Mouse (Mus musculus) embryonic stem cell, embryonic (primary cell): Measurements from ENCODE around the gene Fis1.

Experiments
- CTCF ChIA-PET, 4 experiments: fragments of 300-600 bp in 2 of 4; fragments of 350-600 bp in 2 of 4; sonication (Branson Sonifier 250); formaldehyde crosslinking; loops; one replicate each; lab custom pipeline; 2022; ENCODE audit warnings: inconsistent platforms in 2 of 4; lab: Charles Lee
- POLR2A ChIA-PET, 4 experiments: fragments of 300-600 bp in 2 of 4; fragments of 350-600 bp in 2 of 4; sonication (Branson Sonifier 250); formaldehyde crosslinking; loops; one replicate each; lab custom pipeline; 2022; ENCODE audit warnings: antibody characterized with exemption in 4 of 4, inconsistent platforms in 1 of 4; lab: Charles Lee

Gene Fis1

DNA sequence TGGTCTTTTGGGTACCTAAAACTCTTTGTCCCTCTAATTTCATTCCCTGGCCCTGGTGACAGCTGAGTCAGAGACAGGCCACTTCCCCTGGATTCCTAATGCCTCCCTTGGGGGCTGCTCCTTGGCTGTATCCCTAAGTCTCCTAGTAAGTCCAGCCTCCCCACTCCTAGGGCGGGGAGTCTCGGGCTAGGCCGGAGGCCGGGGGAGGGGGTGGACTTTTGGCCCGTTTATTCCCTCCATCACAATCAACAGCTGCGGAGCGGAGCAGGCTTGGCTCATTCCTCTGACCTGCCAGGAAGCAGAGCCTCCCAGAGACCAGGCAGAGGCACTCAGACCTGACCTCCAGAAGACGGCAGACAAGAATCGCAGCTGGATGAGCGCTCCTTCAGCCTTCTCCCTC lies 14.5 kb downstream of the Fis1 start:
- ChIA-PET POLR2A (interaction anchor here in 2 of 4 experiments (0.7 to 43.5 kb wide), 7 partner anchors 1 to 62 kb away, joined by 3 to 1492 read pairs (median 3); partner anchors contain the start of genes Fis1 (in 2 of the 2) and Cldn15 (in 1 of the 2)), CTCF (interaction anchor here (0.5 to 7.4 kb wide), 13 partner anchors 13 to 155 kb away, joined by 3 to 59 read pairs (median 3); partner anchors contain the start of genes Plod3 (in 1 of the 4) and Znhit1 (in 1 of the 4))

DNA sequence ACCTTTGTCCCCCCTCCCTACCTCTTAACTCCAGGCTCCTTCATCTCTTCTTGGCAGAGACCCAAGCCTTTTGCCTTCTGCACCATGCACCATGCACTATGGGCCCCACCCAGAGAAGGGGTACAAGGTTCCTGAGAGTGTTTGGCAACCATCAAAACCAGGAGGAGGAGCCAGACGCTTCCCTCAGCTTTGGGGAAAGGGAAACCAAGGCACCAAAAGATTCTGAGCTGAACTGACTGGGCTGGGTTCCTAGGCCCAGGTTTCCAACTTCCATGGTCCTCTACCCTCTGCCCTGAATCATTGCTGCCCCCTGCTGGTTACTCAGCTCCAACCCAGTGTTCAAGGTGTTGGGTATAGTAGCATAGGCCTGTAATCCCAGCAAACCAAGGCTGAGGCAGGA lies 17.6 kb downstream of the Fis1 start:
- ChIA-PET CTCF (interaction anchor here (0.5 to 7.4 kb wide), 50 partner anchors 8 to 795 kb away, joined by 3 to 59 read pairs (median 5); partner anchors contain the start of genes Fis1 (in 2 of the 4), Plod3 (in 2 of the 4) and Ift22 (in 1 of the 4)), POLR2A (interaction anchor here (0.5 to 38.8 kb wide), 15 partner anchors 8 to 347 kb away, joined by 3 to 1492 read pairs (median 5); partner anchors contain the start of genes Fis1 (in 2 of the 4), Cldn15 (in 1 of the 4), Plod3 (in 1 of the 4) and Znhit1 (in 1 of the 4))

DNA sequence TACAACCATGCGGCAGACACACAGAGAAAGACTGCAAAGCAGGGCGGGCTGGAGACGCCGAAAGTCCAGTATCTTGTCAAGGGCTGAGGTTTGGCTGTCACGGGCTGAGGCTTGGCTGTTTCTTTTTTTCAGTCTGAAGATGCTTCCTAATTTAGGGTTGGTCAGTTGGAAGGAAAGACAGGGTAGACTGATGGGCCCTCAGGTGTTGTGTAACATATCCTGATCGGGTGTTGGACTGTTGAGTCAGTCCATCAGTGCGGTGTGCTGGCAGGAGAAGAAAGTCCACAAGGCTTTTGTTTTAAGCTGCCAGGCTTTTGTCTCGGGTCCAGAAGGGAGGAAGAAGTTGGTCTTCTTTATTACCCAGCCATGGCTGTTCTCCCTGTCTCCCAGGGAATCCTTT lies 20.6 kb downstream of the Fis1 start:
- ChIA-PET CTCF (interaction anchor here in 2 of 4 experiments (0.6 to 1.5 kb wide), 4 partner anchors 9 to 108 kb away, joined by 3 to 6 read pairs (median 4); no protein-coding TSS in a partner anchor), POLR2A (interaction anchor here in 3 of 4 experiments (0.7 to 38.8 kb wide), 3 partner anchors 27 to 51 kb away, joined by 3 to 1492 read pairs (median 3); partner anchors contain the start of genes Cldn15 (in 1 of the 3) and Fis1 (in 1 of the 3))

DNA sequence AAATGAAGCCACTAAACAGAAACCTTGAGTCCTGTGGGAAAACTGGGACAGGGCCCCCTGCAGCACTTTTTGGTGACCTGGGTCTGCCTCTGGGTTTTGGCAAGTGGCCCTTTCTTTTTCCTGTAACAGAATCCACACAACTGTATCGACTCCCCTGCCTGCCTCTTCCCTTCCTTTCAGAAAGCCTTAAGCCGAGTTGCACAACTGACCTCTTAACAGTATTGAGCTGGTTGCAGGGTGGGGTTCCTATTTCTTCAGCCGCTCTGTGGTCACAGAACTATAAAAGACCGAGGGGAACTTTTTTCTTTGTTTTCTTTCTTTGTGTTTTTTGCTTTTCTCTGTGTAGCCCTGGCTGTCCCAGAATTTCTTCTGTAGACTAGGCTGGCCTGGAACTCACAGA lies 24.7 kb downstream of the Fis1 start:
- POLR2A ChIA-PET = interaction anchor here in 2 of 4 experiments (0.8 to 38.8 kb wide), 3 partner anchors 9 to 72 kb away, joined by 3 to 1492 read pairs (median 4); partner anchors contain the start of genes Cldn15 (in 1 of the 2), Fis1 (in 1 of the 2) and Plod3 (in 1 of the 2)
- CTCF ChIA-PET = interaction anchor here in 2 of 4 experiments (0.7 to 2.1 kb wide), 2 partner anchors 49 to 157 kb away, joined by 6 read pairs; no protein-coding TSS in a partner anchor

DNA sequence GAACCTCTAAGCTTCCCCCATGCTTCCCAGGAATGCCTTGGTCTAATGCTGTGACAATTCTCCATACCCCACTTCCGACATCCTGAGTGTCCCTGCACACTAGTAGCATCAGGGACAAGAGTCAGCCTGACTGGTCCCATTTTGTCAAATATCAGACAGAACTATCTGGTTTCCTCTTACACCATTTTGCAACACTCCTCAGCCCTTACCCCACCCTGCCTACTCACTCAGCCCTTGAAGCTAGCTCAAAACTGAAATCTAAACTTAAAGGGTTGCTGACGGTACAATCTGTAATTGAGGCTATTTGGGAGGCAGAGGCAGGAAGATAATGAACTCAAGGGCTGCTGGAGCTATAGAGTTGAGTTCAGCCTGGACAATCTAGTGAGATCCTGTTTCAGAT lies 26.7 kb downstream of the Fis1 start:
- ChIA-PET POLR2A (interaction anchor here in 2 of 4 experiments (1.1 to 38.8 kb wide), 3 partner anchors 10 to 33 kb away, joined by 3 to 1492 read pairs (median 3); partner anchors contain the start of genes Cldn15 (in 1 of the 2) and Fis1 (in 1 of the 2)), CTCF (interaction anchor here in 1 of 4 experiments (0.8 to 1.6 kb wide), 2 partner anchors 44 to 307 kb away, joined by 3 to 8 read pairs; partner anchors contain the start of gene Ache)

DNA sequence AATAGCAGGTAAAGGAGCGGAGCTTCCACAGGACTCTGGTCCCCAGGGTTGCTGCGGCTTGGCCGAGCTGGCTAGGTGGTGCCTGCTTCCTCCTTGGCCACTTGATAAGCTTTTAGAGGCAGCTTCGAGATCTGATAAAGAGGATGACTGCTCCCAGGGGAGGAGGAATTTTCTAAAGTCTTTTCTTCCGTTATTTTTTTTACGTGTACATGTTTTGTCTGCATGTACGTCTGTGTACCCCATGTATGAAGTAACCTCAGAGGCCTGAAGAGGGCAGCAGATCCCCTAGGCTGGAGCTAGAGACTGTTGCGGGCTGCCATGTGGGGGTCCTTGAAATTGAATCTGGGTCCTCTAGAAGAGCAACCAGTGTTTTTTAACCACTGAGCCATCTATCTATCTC lies 27.9 kb downstream of the Fis1 start:
- CTCF ChIA-PET = interaction anchor here (0.5 to 2.9 kb wide), 38 partner anchors 8 to 1539 kb away, joined by 3 to 59 read pairs (median 3); partner anchors contain the start of genes Ache (in 1 of the 4), Cldn15 (in 1 of the 4) and Fis1 (in 1 of the 4)

DNA sequence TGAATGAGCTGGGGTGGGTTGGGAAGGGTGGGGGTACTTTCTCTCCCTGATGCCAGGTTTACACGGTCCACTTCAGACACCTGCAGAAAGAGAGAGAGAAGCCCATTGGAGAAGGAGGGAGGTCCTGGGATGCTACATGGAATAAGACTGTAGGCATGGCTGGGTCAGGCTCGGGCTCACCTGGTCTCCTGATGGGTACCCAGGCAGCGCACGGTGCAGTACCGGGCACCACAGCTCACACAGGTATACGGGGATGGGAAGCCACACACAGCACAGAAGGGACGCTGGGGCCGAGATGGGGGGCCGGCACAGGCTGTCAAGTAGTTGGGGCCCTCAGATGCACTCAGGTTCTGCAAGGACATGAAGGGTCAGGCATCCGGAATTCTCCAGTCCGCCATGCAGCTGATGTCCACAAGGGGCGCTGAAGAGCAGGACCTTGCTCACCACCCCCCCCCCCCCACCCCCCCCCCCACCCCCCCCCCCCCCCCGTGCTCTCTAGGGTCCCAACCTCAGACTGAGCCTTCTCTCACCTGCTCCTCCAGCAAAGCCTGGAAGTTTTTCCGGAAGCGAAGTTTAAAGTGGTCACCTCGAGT lies 29.4 kb downstream of the Fis1 start:
- ChIA-PET CTCF (interaction anchor here (0.6 to 2.9 kb wide), 45 partner anchors 9 to 852 kb away, joined by 3 to 59 read pairs (median 5); partner anchors contain the start of genes Cldn15 (in 1 of the 4), Fis1 (in 1 of the 4) and Ift22 (in 1 of the 4)), POLR2A (interaction anchor here in 3 of 4 experiments (0.6 to 38.8 kb wide), 10 partner anchors 11 to 770 kb away, joined by 3 to 1492 read pairs (median 4); partner anchors contain the start of genes Cldn15 (in 1 of the 3) and Fis1 (in 1 of the 3))

More for the DNA sequence above, 27.9 kb downstream of the Fis1 start:
- POLR2A ChIA-PET = interaction anchor here in 3 of 4 experiments (0.5 to 38.8 kb wide), 9 partner anchors 19 to 1260 kb away, joined by 3 to 1492 read pairs (median 4); partner anchors contain the start of genes Fis1 (in 2 of the 3), Ap1s1 (in 1 of the 3) and Cldn15 (in 1 of the 3)

DNA sequence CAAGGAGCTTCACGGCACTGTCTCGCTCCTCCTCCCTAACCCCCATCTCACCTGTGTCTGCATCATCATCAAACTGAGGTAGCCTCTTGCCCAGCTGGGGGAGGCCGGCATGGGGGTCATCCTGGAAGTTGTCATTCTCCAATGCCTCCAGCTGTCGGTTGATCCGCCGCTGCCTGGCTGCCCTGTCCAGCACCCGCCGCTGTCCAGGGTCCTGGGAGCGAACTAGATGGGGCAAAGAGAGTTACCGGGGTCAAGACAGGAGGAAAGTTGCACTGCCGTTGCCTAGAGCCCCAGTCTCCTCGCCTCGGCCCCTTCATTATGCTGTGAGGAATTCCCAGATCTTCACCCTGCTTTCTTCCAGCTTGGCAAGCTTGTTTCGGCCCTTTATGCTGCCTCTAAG lies 31.8 kb downstream of the Fis1 start:
- POLR2A ChIA-PET = interaction anchor here in 3 of 4 experiments (0.6 to 38.8 kb wide), 5 partner anchors 8 to 323 kb away, joined by 3 to 1492 read pairs (median 3); partner anchors contain the start of genes Cldn15 (in 1 of the 3), Fis1 (in 1 of the 3) and Srrt (in 1 of the 3)

DNA sequence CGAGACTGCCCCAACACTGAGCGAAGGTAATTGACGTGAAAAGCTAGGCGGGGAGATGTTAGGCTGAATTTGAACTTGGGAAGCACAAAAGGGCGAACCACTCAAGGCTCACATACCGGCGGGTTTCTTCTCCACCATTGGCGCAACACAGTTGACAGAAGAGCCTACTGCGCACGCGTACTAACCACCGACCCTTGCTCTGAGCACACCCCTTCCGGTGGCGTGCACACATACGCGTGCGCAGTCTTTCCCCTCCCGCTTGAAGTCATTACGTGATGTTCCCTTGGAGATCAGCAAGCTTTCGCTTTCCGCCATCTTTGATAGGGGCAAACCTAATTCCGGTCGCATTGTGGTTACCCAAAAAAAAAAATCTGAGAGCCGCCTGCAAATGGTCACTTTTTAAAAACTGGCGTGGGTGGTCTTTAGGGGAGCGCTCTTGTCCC lies 33.6 kb downstream of the Fis1 start, which contains the start of gene Plod3:
Gene Plod3 (plus strand): TSS at position 325 of the 443 bp plus-strand sequence.
- CTCF ChIA-PET = interaction anchor here (0.7 to 1.8 kb wide), 15 partner anchors 16 to 549 kb away, joined by 3 to 11 read pairs (median 3); partner anchors contain the start of genes Cldn15 (in 1 of the 4), Fis1 (in 1 of the 4) and Pop7 (in 1 of the 4)
- POLR2A ChIA-PET = interaction anchor here (0.5 to 2.2 kb wide), 46 partner anchors 8 to 1024 kb away, joined by 3 to 21 read pairs (median 4); partner anchors contain the start of genes Ap1s1 (in 2 of the 4), Fis1 (in 2 of the 4), Cldn15 (in 1 of the 4) and Ift22 (in 1 of the 4)

More for the DNA sequence above, 31.8 kb downstream of the Fis1 start:
- CTCF ChIA-PET = interaction anchor here in 3 of 4 experiments (0.6 to 1.4 kb wide), 4 partner anchors 14 to 89 kb away, joined by 3 to 8 read pairs (median 4); no protein-coding TSS in a partner anchor

DNA sequence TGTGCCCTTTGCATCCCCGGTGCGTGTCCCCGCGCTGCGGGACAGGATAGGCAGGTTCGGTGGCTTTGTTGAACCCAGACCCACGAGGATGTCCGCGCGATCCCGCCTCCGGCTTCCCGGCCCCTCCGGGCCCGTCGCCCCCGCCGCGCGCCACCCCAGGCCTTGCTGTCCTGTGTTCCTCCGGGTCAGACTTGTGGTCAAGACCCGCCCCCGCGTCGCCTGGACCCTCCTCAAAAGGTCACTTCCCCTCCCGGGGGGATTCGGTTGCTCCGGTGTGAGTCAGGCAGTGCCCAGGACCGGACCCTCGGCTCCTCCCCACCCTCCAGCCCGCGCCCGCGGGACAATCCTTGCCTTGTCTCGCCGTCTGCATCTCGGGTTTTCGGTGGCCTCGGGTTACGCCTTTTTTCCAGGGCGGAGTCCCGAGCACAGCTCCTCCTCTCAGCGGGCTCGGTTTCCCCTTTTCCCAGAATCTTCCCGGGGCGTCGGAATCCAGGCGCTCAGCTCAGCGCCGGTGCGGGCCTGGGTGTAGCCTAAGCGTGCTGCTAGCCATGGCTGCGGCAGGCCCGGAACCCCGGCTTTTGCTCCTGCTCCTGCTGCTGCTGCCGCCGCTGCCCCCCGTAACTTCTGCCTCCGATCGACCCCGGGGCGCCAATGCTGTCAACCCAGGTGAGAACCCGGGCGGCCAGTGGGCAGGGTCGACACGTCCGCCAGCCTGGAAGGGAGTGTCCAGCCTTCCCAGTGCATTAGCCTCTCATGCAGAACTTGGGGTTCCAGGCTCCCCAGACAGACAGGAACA lies 34.3 kb downstream of the Fis1 start:
- ChIA-PET POLR2A (interaction anchor here (0.5 to 2.2 kb wide), 44 partner anchors 8 to 346 kb away, joined by 3 to 21 read pairs (median 4); partner anchors contain the start of genes Ap1s1 (in 2 of the 4), Fis1 (in 2 of the 4), Cldn15 (in 1 of the 4) and Ift22 (in 1 of the 4)), CTCF (interaction anchor here (0.7 to 1.8 kb wide), 17 partner anchors 17 to 550 kb away, joined by 3 to 11 read pairs (median 3); partner anchors contain the start of genes Cldn15 (in 1 of the 4), Fis1 (in 1 of the 4) and Pop7 (in 1 of the 4))

DNA sequence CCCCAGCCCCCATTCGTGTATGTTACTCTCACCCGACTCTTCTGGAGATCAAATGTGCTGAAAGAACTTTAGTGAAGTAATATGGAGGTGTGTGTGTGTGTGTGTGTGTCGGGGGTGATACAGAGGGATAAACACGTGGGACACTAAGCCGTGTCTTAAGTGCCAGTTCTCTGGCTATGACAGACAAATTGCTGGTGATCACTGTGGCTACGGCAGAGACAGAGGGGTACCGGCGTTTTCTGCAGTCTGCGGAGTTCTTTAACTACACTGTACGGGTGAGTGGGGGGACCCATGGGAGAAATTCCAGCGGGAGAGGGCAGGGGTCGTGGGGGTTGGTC lies 34.8 kb downstream of the Fis1 start, which contains the start of gene Znhit1:
Gene Znhit1 (minus strand): TSS at position 88 of the 338 bp plus-strand sequence.
- ChIA-PET CTCF (interaction anchor here in 3 of 4 experiments (0.7 to 1.8 kb wide), 7 partner anchors 21 to 145 kb away, joined by 3 to 11 read pairs (median 3); partner anchors contain the start of genes Cldn15 (in 1 of the 3) and Fis1 (in 1 of the 3)), POLR2A (interaction anchor here (0.6 to 2.2 kb wide), 24 partner anchors 8 to 320 kb away, joined by 3 to 21 read pairs (median 4); partner anchors contain the start of genes Fis1 (in 2 of the 4), Ap1s1 (in 1 of the 4), Ift22 (in 1 of the 4) and Srrt (in 1 of the 4))

DNA sequence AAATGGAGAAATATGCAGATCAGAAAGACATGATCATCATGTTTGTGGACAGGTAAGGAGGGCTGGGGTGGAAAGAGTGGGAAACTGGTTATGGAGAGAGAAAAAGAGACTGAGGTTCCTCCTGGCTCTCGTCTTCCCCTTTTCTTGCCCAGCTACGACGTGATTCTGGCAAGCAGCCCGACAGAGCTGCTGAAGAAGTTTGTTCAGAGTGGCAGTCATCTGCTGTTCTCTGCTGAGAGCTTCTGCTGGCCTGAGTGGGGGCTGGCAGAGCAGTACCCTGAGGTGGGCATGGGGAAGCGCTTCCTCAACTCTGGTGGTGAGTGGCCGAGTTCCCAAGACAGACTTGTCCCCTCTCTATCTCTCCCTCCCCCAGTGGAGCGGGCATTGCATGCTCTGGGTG lies 35.3 kb downstream of the Fis1 start:
- ChIA-PET POLR2A (interaction anchor here in 1 of 4 experiments (0.6 to 1.6 kb wide), 2 partner anchors 33 to 35 kb away, joined by 6 to 21 read pairs; partner anchors contain the start of gene Fis1), CTCF (interaction anchor here in 2 of 4 experiments (0.9 to 1.8 kb wide), 2 partner anchors 35 to 52 kb away, joined by 4 read pairs; partner anchors contain the start of gene Fis1 (in 1 of the 2))

DNA sequence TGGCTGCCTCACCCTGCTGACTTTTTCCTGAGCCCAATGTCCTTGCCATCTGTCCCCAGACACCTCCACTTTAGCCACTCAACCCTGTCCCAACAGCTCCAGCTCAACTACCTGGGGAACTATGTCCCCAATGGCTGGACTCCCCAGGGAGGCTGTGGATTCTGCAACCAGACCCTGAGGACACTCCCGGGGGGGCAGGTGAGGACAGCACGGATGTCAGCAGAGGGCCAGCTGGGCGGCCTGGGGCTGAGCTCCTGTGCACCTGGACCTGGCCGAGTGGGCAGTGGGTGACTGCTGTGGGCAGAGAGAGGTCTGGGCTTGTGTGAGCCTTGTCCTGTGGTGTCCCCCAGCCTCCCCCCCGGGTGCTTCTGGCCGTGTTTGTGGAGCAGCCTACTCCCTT lies 36.7 kb downstream of the Fis1 start:
- POLR2A ChIA-PET = no interaction called here
- CTCF ChIA-PET = interaction anchor here in 1 of 4 experiments (0.9 kb wide), 1 partner anchor 9 kb away, joined by 3 read pairs; no protein-coding TSS in a partner anchor

DNA sequence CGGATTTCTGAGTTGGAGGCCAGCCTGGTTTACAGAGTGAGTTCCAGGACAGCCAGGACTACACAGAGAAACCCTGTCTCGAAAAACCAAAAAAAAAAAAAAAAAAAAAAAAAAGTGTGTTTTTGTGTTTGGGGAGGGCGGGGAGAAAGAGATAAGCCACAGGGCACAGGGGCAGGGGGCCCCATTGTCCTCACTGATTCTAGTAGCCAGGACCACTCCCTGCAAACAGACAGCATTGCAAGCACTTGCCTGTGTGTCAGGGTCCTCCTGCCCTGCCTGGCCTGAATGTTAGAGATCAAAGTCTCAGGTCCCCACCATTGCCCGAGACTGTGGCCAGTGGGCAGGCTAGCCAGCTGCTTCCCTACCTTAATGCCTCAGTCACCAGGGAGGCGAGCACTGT lies 46.4 kb downstream of the Fis1 start:
- CTCF ChIA-PET = interaction anchor here in 3 of 4 experiments (0.6 to 1.3 kb wide), 3 partner anchors 17 to 91 kb away, joined by 3 to 4 read pairs (median 3); partner anchors contain the start of gene Ift22 (in 1 of the 3)

DNA sequence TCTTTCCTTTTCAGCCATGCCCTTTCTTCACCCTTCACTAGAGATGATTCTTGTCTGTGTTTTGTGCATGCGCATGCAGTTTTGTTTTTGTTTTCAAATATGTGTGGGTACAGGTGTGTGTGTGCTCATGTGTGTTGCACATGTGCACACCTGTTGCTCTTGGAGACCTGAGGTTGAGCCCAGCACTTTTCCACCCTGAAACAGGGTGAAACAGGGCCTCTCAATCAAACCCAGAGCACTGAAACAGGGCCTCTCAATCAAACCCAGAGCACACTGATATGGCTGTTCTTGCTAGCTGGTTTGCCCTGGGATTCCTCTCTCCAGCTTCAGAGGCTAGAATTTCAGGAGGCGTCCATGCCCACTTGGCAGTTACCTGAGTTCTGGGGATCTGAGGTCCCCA lies 47.5 kb downstream of the Fis1 start:
- POLR2A ChIA-PET = interaction anchor here in 3 of 4 experiments (0.6 to 1.6 kb wide), 8 partner anchors 8 to 1065 kb away, joined by 3 to 9 read pairs (median 3); no protein-coding TSS in a partner anchor
- CTCF ChIA-PET = interaction anchor here in 3 of 4 experiments (0.5 to 2.0 kb wide), 8 partner anchors 9 to 502 kb away, joined by 3 to 7 read pairs (median 4); partner anchors contain the start of gene Pop7 (in 1 of the 3)

More for the DNA sequence above, 46.4 kb downstream of the Fis1 start:
- POLR2A ChIA-PET = interaction anchor here in 3 of 4 experiments (0.7 to 1.3 kb wide), 8 partner anchors 8 to 292 kb away, joined by 3 read pairs; partner anchors contain the start of genes Plod3 (in 1 of the 3) and Znhit1 (in 1 of the 3)
